Mouse (Mus musculus) forelimb bud, embryonic 11.5 days (tissue): ENCODE measurements around the gene Gm20388.

Experiments used
- DNase-seq: peaks from one replicate; pipeline ENCODE4 v3.0.0-alpha.2; 2012; ENCODE audit warnings: low read depth, low spot score

Gm20388 gene

GRCm38 (mm10) chr8:121731471-121732333 lies 1821.1 kb downstream of the Gm20388 start:
- peak; percentile 17 for DNase-seq

- DNase-seq = no peak
Observed at GRCm38 (mm10) chr8:121732334-121732665, 1821.7 kb downstream of the Gm20388 start.

- no peak for DNase-seq
Observed at GRCm38 (mm10) chr8:121734262-121734661, 1823.6 kb downstream of the Gm20388 start.

DNA sequence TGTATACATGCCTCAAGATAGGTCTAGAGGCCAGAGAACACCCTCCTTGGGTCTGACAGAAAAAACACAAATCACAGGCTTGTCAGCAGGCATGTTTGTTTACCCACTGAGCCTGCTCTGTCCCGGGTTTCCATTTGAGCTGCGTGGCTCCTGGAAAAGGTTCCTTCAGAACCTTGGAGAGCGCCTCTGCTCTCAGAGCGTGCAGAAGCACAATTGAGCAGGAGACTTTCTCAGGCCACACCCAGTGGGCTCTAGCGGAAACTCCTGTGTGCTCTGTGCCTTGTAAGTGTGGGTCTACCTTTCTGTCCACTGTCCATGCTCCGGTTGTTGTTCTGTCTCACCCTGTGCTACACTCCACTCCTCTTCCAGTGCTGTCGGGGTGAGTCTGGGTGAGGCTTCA lies 1825.6 kb downstream of the Gm20388 start:
- DNase-seq = peak; percentile 92

DNA sequence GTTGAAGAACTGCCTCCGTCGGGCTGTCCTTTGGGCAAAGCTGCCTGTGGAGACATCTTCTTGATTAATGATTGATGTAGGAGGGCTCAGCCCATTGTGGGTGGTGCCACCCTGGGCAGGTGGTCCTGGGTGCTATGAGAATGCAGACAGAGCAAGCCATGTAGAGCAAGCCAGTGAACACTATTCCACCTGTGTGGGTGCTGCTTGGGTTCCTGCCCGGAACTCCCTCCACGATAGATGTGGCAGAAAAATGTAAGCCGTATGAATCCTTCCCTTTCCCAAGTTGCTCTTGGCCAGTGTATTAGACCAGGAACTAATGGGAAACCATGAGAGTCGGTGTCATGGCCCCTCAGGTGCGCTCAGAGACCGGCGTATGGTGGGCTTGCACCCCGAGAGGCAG lies 1830.1 kb downstream of the Gm20388 start:
- DNase-seq = no peak

DNA sequence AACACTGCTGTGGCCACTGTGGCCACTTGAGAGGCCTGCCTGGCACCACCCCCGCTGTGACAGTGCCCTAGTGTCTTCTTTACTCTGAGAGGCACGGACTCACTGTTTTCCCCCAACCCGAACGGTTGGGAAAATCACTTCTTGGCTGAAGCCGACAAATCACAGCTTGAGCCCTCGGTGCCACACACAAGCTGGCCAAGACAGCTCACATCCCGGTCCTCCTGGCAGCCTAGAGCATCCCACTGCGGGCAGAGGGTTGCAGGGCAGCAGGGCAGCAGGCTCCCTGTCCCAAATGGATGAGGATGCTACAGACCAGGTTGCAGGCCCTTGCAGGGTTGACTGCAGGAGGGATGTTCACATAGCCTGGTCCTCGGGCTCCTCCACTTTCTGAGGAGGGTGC lies 1838.9 kb downstream of the Gm20388 start:
- DNase-seq = no peak

- no peak for DNase-seq
Observed at GRCm38 (mm10) chr8:121750512-121750911, 1839.9 kb downstream of the Gm20388 start.

DNA sequence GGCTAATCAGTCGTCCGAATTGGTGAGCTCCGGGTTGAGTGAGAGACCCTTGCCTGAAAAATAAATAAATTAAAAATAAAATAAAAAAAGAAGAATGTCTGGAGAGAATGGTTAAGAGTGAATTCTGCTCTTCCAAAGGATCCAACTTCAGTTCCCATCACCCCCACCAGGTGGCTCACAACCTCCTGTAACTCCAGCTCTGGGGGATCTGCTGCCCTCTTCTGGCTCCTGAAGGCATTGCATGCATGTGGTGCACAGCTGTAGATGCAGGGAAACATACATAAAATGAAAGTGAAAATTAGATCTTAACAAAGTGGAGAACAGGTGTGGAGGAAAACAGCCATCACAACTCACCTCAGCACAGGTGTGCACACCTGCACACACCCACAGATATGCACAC lies 1840.8 kb downstream of the Gm20388 start:
- peak; percentile 77 for DNase-seq

DNA sequence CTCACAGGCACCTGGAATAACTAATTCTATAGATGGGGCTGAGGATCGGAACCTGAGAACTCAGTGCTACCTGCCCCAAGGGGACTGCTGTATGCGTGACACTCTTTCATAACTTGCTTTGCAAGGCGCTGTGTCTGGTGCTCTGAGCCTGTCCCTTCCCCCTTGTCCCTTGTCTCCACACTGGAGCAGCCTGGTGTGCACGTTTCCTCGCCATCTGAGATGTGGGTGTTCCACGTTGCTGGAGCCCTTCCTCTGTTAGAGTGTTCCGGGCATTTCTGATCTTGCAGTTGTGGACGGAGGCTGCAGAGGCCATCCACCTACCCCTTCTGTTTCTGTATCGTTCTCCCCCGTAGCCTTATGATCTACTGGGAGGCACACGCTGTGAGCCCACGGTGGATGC lies 1847.8 kb downstream of the Gm20388 start:
- DNase-seq = no peak

DNA sequence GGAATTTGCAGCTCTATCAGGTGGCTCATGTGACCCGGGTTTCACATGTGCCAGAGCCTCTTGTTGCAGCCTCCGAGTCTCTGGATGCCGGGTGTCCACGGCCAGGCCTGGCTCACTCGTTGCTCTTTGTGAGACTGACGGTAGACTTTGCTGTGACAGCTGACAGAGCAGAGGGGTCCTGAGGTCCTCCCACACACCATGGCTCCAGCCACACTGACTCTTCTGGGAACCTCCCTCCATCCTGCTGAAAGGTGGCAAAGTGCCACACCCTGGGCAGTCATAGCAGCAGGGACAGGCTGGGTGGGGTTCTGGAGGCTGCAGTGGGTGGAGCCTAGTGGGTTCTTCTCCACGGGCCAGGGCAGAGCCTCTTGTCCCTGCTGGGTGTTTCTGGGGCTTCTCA lies 1849.8 kb downstream of the Gm20388 start:
- no peak for DNase-seq

DNA sequence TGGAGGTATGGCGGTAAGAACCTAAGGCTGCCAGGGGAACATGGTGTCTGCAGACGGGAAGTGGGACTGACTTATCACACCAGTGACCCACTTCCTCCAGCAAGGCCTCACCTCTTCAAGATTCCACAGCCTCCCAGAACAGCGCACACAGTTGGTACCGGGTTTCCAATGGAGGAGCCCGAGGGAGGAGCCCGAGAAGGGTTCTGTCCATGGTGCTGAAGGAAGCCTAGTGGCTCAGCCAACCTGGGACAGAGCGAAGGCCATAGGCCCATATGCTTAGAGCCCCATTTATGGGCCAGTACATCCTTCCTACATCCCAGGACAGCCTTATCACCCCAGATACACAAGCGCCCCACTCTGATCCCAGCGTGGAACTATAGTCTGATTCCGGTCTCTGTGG lies 1850.8 kb downstream of the Gm20388 start:
- peak; percentile 85 for DNase-seq

GRCm38 (mm10) chr8:121762999-121763699 lies 1852.5 kb downstream of the Gm20388 start:
- DNase-seq = peak; percentile 20

DNA sequence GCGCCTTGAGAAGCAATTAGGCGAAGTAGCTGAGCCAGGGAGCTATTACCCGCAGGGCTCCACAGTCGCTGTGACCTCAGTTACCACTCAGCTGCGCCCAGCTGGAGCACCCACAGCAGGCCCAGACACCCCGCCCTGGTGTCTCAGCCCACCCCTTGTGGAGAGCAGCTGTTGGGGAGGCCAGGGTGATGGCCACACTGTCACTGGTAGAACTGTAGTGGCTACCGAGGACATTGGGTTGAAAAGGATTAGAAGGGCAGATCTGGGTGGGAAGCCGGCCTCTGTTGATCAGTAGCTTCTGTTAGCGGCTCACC lies 1853.0 kb downstream of the Gm20388 start:
- DNase-seq = no peak

GRCm38 (mm10) chr8:121765594-121766138 lies 1855.0 kb downstream of the Gm20388 start:
- no peak for DNase-seq

- DNase-seq = peak; percentile 7
Observed at GRCm38 (mm10) chr8:121769095-121769494, 1858.5 kb downstream of the Gm20388 start.

DNA sequence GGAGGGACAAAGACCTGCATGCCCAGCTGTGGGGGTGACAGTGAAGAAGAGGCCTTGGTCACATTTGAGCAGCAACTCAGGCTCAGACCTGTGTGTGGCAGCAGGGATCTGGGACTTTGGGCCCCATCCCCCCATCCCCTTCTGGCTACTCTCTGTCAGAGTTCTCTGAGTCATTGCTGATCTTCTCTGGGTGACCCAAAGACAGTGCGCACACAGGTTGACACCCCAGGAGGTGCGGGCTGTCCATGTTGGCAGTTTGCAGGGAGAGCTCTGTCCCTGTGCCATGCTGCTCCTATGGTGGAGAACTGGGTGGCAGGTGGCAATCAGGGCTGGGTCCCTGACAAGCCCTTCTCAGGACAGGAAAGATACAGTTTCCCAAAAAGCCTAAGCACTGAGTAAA lies 1859.0 kb downstream of the Gm20388 start:
- no peak for DNase-seq

- DNase-seq = no peak
Observed at GRCm38 (mm10) chr8:121770845-121771752, 1860.5 kb downstream of the Gm20388 start.

- no peak for DNase-seq
Observed at GRCm38 (mm10) chr8:121773876-121774275, 1863.2 kb downstream of the Gm20388 start.

DNA sequence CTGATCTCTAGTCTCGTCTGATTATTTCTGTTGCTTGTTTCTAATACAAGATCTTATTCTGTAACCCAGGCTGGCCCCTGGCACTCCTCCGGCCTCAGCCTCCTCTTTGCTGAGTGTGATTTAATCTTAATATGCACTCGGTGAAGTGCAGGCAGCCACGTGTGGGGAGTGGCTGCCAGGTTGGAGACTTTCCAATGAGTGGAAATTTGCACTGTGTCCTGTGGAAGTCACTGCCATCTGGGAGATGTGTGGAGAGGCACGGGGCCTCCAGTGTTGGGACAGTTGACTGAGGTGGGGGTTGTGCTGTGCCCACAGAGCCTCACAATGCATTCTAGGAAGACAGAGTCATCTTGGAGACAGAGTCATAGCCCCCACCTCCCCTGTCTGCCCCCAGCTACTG lies 1871.9 kb downstream of the Gm20388 start:
- no peak for DNase-seq

- DNase-seq = no peak
Observed at GRCm38 (mm10) chr8:121786542-121786941, 1875.9 kb downstream of the Gm20388 start.

DNA sequence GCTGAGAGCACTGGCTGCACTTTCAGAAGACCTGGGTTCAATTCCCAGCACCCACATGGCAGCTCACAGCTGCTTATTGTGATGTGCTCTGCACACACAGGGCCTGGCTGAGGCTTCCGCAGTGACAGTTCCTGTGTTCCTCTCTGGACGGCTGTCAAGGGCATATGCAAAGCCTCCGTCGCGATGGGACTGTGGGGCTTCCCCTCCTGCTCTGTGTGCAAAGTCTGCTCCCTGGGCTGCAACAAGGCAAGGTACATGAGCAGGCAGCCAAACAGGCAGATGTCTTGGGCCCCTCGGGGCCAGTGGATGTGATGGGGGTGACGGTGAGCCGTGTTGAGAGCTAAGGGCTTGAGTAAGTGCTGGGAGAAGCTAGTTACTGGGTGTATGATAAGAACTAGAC lies 1878.1 kb downstream of the Gm20388 start:
- DNase-seq = no peak

DNA sequence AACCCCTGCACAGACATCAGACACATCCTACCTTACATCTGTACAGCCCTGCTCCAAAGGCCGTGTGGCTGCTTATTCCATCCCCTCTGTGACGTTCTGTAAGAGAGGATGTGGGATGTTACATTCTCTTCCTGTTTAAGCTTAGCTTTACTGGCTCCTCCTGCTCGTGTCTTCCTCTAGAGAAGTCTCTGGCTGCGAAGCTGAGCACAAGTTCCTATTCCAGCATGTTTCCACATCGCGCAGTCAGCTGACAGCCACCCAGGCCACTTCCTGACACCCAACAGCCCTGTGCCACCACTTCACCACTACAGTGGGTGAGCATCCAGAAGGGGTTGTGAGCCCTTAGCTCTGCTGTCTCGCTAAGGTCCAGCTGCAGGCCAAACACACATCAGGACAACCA lies 1881.5 kb downstream of the Gm20388 start:
- no peak for DNase-seq
